Mouse (Mus musculus): ENCODE measurements at regions not wholly inside any gene's neighbourhood (a gene's known extent, or its start where the extent isn't known, plus 50 kb on each side); places are given as distances from the start of the nearest gene placed in this dataset.

DNA sequence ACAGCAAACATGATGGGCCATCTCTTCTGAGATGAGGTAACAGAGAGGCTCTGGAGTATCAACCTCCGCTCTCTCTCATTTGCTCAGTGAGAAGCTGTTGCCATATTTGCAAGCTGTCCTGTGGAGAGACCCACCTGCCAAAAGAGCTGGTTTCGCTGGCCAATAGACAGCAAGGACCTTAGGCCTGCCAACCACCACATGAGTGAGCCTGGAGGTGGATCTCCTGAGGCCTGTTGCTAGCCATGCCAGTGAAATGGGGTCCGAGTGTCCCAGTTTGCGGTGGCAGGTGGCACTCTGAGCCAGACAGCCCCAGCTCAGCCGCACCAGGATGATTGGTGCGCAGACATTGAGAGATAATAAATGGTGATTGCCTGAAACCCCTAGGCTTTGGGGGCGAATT, 143.9 kb upstream of the Gjb5 start:
- no peaks in the 10 kb centered on the region for H3K36me3 ChIP-seq (replicated peaks in 1 of 2; ENCODE audit: control insufficient read depth in 1 of 2, insufficient read depth in 1 of 2, low read length in 1 of 2)
- H3K79me2 ChIP-seq (replicated peaks; ENCODE audit: control insufficient read depth, extremely low read depth, insufficient read depth, poor library complexity, severe bottlenecking): no peaks in the 10 kb centered on the region
- no peaks in the 10 kb centered on the region for H3K4me1 ChIP-seq (ENCODE audit: control insufficient read depth in 1 of 2, insufficient read depth in 2 of 2)
- H3K4me2 ChIP-seq (ENCODE audit: insufficient read depth, low read depth, poor library complexity, severe bottlenecking): no peak overlapping the region
- peaks cover 83% of the 10 kb centered on the region for H3K9me3 ChIP-seq (replicated peaks; ENCODE audit: low read length)
- H3K27me3 ChIP-seq (replicated peaks): no peaks in the 10 kb centered on the region
- H3K4me3 ChIP-seq (replicated peaks in 1 of 3; ENCODE audit: low read depth in 2 of 3, low read length in 2 of 3, poor library complexity in 1 of 3): no peak overlapping the region
- dilution Hi-C loops (cut with MboI; ENCODE audit: extremely low pct_ligation_motif_present, extremely low pct_unique_long_range_greater_than_20kb, low sequenced_read_pairs) (no loop called here), in situ Hi-C loops (cut with MboI; ENCODE audit: low pct_ligation_motif_present, low pct_unique_long_range_greater_than_20kb, low sequenced_read_pairs) (no loop called here)
- H3K27ac ChIP-seq (ENCODE audit: insufficient read depth, low read depth): no peak overlapping the region
- DNase-seq (ENCODE audit: extremely low read depth): no peak
- H3K9ac ChIP-seq (ENCODE audit: insufficient read depth, low read depth): no peak overlapping the region
- no peak for TF ChIP-seq USF1 (IDR thresholded peaks at IDR 0.05; ENCODE audit: low read depth, low read length)
- TF ChIP-seq MYC (IDR thresholded peaks at IDR 0.05; ENCODE audit: low read depth, low read length): no peak
- TF ChIP-seq ZNF384 (IDR thresholded peaks at IDR 0.05; ENCODE audit: low read depth, low read length): no peak
- TF ChIP-seq E2F4 (IDR thresholded peaks at IDR 0.05; ENCODE audit: insufficient replicate concordance, low read depth, low read length): no peak
- TF ChIP-seq UBTF (IDR thresholded peaks at IDR 0.05; ENCODE audit: low read depth, low read length): no peak
- TF ChIP-seq TCF12 (IDR thresholded peaks at IDR 0.05; ENCODE audit: low read depth, low read length): no peak
- TF ChIP-seq CTCF (conservative IDR thresholded peaks at IDR 0.05 in 1 of 2, IDR thresholded peaks at IDR 0.05 in 1 of 2; ENCODE audit: low read depth in 2 of 2, low read length in 2 of 2): no peak
- no peak for TF ChIP-seq SMC3 (IDR thresholded peaks at IDR 0.05; ENCODE audit: low read depth, low read length)
- TF ChIP-seq MAZ (IDR thresholded peaks at IDR 0.05; ENCODE audit: low read depth, low read length): no peak
- TF ChIP-seq NRF1 (IDR thresholded peaks at IDR 0.05; ENCODE audit: low read depth, low read length): no peak
- TF ChIP-seq POLR2AphosphoS2 (IDR thresholded peaks at IDR 0.05; ENCODE audit: low read depth, low read length): no peak
- TF ChIP-seq MXI1 (IDR thresholded peaks at IDR 0.05; ENCODE audit: low read depth, low read length): no peak
- no peak for TF ChIP-seq RAD21 (IDR thresholded peaks at IDR 0.05; ENCODE audit: low read depth, low read length)

DNA sequence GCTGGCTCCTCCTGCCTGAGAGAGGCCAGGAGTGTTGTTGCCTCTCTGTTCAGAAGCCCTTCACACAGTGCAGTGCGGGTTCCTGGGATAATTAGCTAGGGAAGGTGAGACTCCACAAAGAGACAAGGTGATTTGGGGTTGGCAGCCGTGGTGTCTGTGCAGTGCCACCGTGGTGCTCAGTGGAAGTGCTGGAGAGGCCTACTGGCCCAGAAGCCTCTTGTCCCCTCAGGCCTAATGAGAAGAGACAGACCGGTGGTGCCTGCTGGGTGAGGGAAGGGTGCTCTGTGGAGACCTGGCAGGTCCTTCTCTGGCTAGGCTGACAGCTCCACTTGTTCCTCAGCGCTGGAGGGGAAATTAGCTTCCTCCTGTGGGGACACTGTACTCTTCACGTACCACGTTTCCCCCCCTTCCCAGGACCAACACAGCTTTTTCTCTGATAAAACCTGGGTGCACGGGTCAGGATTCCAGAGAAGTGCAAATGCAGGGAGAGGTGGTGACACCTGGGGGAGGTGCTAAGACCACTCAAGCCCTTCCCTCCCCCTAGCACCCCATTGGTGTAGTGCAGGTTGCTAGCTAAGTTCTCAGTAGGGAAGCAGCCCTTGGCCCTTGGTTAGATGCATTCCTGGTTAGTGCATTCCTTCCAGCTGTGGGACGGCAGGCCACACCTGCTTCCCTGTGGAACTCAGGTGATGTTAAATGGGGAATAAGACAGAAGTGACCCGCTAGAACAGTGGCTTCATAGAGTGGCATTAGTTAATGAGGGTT, 129.2 kb upstream of the Gjb5 start:
- Histone ChIP-seq H3K36me3 (replicated peaks in 1 of 2; ENCODE audit: control insufficient read depth in 1 of 2, insufficient read depth in 1 of 2, low read length in 1 of 2) (no peaks in the 10 kb centered on the region), H3K79me2 (replicated peaks; ENCODE audit: control insufficient read depth, extremely low read depth, insufficient read depth, poor library complexity, severe bottlenecking) (no peaks in the 10 kb centered on the region), H3K4me1 (ENCODE audit: control insufficient read depth in 1 of 2, insufficient read depth in 2 of 2) (no peaks in the 10 kb centered on the region), H3K4me2 (ENCODE audit: insufficient read depth, low read depth, poor library complexity, severe bottlenecking) (no peak overlapping the region), H3K4me3 (replicated peaks in 1 of 3; ENCODE audit: low read depth in 2 of 3, low read length in 2 of 3, poor library complexity in 1 of 3) (no peak overlapping the region), H3K9ac (ENCODE audit: insufficient read depth, low read depth) (no peak overlapping the region), H3K27me3 (replicated peaks) (no peaks in the 10 kb centered on the region), H3K9me3 (replicated peaks; ENCODE audit: low read length) (peaks cover 78% of the 10 kb centered on the region), H3K27ac (ENCODE audit: insufficient read depth, low read depth) (no peak overlapping the region)
- dilution Hi-C loops (cut with MboI; ENCODE audit: extremely low pct_ligation_motif_present, extremely low pct_unique_long_range_greater_than_20kb, low sequenced_read_pairs) (no loop called here), in situ Hi-C loops (cut with MboI; ENCODE audit: low pct_ligation_motif_present, low pct_unique_long_range_greater_than_20kb, low sequenced_read_pairs) (no loop called here)
- no peak for DNase-seq (ENCODE audit: extremely low read depth)
- TF ChIP-seq HCFC1 (IDR thresholded peaks at IDR 0.05; ENCODE audit: low read depth, low read length) (no peak), SMC3 (IDR thresholded peaks at IDR 0.05; ENCODE audit: low read depth, low read length) (no peak), TBP (conservative IDR thresholded peaks at IDR 0.05; ENCODE audit: low read depth, low read length) (no peak), EP300 (IDR thresholded peaks at IDR 0.05; ENCODE audit: low read length) (no peak), KAT2A (IDR thresholded peaks at IDR 0.05; ENCODE audit: insufficient replicate concordance, low read length) (no peak), BHLHE40 (IDR thresholded peaks at IDR 0.05; ENCODE audit: low read depth, low read length) (no peak), RAD21 (IDR thresholded peaks at IDR 0.05; ENCODE audit: low read depth, low read length) (no peak), POLR2AphosphoS2 (IDR thresholded peaks at IDR 0.05; ENCODE audit: low read depth, low read length) (no peak), MAX (IDR thresholded peaks at IDR 0.05; ENCODE audit: low read length) (no peak), MYC (IDR thresholded peaks at IDR 0.05; ENCODE audit: low read depth, low read length) (no peak), RCOR1 (conservative IDR thresholded peaks at IDR 0.05; ENCODE audit: low read depth, low read length) (no peak), GABPA (IDR thresholded peaks at IDR 0.05; ENCODE audit: insufficient replicate concordance, low read depth, low read length) (no peak), E2F4 (IDR thresholded peaks at IDR 0.05; ENCODE audit: insufficient replicate concordance, low read depth, low read length) (no peak), JUND (conservative IDR thresholded peaks at IDR 0.05; ENCODE audit: low read depth, low read length) (no peak), UBTF (IDR thresholded peaks at IDR 0.05; ENCODE audit: low read depth, low read length) (no peak), CHD2 (IDR thresholded peaks at IDR 0.05; ENCODE audit: low read length) (no peak)

Measured in CH12.LX (cell line).